Mouse (Mus musculus) brain, embryonic 18.5 days (tissue): ENCODE measurements around the gene Edrf1.
"Not testable (repeated sequence)": the region's sequence is repeated elsewhere in the genome, so short reads cannot be mapped to it uniquely, and the experiment has no call there.

ENCODE experiments used
- DNase-seq: peaks from one replicate; pipeline ENCODE4 v3.0.0-alpha.2; 2012; ENCODE audit warnings: low read depth, low spot score

Gene Edrf1

GRCm38 (mm10) chr7:133645716-133646115 is 8.4 kb downstream of the Edrf1 start:
- no peak for DNase-seq

GRCm38 (mm10) chr7:133662467-133662866 is 25.1 kb downstream of the Edrf1 start:
- no peak for DNase-seq

DNA sequence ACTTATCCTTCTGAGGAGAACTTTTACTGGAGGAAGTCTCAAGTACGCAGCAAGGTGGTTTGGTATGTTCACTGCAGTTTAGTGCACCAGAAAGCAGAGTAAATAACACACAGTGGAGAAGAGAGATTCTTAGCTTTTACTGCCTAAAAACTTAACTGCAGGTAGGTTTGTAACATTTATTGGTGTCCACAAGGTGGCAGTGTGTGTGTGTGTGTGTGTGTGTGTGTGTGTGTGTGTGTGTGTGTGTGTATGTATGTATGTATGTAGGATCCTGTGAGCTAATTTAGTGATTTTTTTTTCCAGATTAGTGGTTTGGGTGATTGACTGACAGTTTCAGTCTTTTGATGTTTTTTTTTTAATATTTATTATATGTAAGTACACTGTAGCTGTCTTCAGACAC is 31.7 kb downstream of the Edrf1 start:
- peak; percentile 8 for DNase-seq

- no peak for DNase-seq
Observed at GRCm38 (mm10) chr7:133669946-133670345, 32.6 kb downstream of the Edrf1 start.

GRCm38 (mm10) chr7:133670846-133671245 is 33.5 kb downstream of the Edrf1 start:
- DNase-seq: no peak

GRCm38 (mm10) chr7:133676002-133676401 is 38.7 kb downstream of the Edrf1 start:
- DNase-seq: no peak

- no peak for DNase-seq
Observed at GRCm38 (mm10) chr7:133678716-133679115, 41.4 kb downstream of the Edrf1 start.

DNA sequence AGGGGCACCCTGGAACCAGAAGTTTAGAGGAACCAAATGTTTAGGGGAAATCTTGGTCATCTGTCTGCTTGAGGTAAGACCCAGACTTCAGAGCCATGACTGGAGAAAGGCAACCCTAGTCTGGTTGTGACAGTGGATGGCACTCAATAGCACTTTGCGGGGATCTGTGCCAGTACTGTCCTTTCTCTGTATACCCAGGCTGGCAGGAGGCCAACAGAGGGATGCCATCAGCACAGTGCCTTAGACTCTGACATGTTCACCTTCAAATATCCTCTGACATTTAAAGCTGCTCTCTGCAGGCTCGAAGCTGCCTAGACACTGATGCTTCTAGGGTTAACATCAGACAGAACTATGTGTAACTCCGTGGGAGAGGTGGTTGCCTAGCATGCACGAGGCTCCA is 42.1 kb downstream of the Edrf1 start:
- DNase-seq: no peak

DNA sequence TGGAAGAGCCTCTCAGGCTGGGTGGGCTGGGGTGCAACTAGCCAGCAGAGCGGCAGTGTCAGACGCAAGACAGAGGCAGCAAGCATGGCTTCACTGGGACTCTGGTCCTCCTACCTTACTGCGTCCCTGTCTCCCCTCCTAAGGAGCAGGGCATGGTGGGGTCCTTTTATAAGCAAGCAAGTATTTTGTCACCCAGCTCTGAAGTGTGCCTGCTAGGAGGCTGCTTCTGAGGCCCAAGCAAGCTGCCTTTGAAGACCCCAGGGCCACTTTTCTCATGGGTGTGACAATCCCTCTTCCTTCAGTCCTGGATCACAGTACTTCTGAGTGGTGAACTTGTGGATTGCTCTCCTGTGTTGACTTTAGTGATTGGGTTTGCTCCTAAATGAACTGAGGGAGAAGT is 42.6 kb downstream of the Edrf1 start, which contains the start of gene Mmp21:
Gene Mmp21 (minus strand): TSS at position 101 of the 400 bp plus-strand sequence.
- no peak for DNase-seq

DNA sequence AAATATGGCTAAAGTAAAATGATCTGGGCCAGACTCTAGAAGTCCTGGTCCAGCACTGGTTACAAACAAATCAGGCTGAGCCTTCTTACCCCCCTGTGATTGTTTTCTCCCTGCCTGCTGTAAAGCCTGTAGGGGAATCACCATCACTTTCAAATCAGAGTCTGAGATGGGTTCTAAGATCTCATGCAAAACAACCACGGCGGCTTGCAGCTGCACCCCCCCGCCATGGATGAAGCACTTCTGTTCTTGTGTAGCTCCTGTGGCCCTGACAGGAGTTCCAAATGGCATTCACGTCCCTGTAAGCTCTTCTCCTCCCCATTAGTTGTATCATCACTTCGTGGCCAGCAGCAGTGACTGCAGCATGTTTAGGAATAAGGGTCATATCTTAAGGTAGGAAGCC is 46.3 kb downstream of the Edrf1 start:
- no peak for DNase-seq

GRCm38 (mm10) chr7:133684110-133684509 is 46.8 kb downstream of the Edrf1 start:
- no peak for DNase-seq

DNA sequence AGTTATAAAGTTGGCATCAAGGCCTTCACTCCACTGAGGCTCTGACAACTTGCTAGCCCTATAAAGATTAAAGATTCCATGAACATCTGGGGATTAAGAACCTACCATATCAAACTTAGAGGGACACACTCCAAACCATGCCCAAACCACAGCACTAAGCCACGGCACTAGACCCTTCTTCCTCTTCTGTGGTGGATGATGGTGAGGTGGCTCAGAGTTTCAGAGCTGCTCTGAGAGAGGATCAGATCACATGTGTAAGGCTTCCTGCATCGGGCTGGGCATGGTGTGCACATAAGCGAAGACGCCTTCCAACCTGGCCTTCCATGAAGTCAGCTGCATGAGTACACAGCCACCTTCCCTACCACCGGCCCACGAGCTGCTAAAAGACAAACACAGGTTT is 47.4 kb downstream of the Edrf1 start:
- DNase-seq: no peak

DNA sequence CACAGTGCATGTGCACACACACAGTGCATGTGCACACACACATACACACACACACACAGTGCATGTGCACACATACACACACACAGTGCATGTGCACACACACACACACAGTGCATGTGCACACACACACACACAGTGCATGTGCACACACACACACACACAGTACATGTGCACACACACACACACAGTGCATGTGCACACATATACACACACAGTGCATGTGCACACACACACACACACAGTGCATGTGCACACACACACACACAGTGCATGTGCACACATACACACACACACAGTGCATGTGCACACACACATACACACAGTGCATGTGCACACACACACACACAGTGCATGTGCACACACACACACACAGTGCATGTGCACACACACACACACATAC is 48.3 kb downstream of the Edrf1 start:
- DNase-seq: not testable (repeated sequence)

GRCm38 (mm10) chr7:133698021-133698709 is 60.8 kb downstream of the Edrf1 start:
- DNase-seq: no peak

DNA sequence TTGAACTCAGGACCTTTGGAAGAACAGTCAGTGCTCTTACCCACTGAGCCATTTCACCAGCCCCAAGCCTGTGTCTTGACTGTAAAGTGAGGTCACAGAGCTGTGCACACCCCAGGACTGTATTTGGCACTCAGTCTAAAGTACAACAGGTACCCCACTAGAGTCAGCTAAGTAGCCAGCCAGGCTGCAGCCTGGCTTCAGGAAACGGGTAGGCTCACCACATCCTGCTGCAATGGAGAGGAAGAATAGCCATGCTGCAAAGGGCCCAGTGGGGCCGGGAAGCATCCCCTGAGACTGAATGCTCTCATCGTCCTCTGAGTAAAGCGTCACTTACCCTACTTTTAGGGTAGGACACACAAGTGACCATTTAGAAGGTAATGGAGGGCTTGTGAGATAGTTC is 62.5 kb downstream of the Edrf1 start:
- no peak for DNase-seq

- no peak for DNase-seq
Observed at GRCm38 (mm10) chr7:133701366-133701765, 64.0 kb downstream of the Edrf1 start.

DNA sequence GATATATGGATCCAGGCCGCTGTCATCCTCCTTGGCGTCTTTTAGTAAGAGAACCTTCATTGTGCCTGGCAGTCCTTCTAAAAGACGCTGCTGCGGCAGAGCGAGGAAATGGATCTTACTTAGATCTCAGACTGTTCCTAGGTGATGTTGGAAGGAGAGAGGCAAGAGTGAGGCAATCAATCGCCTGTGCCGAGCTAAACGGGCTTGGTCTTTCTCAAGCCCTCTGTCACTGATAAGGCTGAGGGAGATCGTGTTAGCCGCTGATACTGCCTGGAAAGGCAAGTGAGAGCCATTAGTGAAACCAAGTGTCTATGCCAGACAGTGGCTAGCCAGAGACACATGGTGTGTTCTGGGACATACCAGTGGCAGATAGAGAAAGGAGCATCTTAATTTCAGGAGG is 65.0 kb downstream of the Edrf1 start:
- DNase-seq: no peak

DNA sequence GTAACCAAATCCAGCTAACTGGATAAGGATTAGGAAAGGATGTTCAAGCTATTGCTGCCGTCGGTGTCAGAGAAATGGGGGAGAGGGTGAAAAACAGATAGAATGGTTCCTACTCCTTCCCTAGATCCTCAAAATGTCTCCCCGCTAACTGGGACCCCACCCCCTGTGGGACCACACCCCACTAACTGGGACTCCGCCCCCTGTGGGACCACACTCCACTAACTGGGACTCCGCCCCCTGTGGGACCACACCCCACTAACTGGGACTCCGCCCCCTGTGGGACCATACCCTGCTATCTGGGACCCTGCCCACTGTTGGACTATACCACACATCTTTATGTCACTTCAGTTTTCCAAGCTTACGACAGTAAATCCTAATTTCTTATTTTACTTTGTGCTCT is 66.6 kb downstream of the Edrf1 start:
- no peak for DNase-seq

GRCm38 (mm10) chr7:133707301-133707700 is 70.0 kb downstream of the Edrf1 start:
- DNase-seq: no peak

DNA sequence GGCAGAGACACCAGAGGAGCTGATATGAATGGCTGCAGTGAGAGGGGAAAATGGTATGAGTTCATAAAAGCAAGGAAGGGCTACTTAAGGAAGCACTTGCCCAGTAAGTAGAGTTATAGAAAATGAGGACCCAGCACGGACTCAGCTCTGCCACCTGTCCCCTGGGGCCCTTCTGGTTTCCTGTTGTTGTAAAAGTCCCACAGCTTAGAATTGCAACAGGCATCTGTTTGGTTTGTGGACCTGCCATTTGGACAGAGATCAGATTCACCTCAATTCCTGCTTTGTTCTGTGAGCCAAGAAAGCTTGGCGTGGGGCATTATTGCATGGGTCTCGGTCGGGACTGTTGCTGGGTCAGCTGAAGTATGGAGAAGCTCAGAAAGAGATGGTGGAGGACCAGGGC is 78.0 kb downstream of the Edrf1 start:
- no peak for DNase-seq

GRCm38 (mm10) chr7:133718580-133718979 is 81.2 kb downstream of the Edrf1 start:
- DNase-seq: no peak

- DNase-seq: no peak
Observed at GRCm38 (mm10) chr7:133720616-133721015, 83.3 kb downstream of the Edrf1 start.
